Mouse (Mus musculus): Measurements from ENCODE around the gene Cwc27. TPM values are rescaled to one million over a fixed set of nuclear protein-coding genes. Genes with fewer than 3 reads are reported as not detected.

Cwc27 gene
- polyA plus RNA-seq, 1 experiment from 2014 or later, result 26.4 TPM

DNA sequence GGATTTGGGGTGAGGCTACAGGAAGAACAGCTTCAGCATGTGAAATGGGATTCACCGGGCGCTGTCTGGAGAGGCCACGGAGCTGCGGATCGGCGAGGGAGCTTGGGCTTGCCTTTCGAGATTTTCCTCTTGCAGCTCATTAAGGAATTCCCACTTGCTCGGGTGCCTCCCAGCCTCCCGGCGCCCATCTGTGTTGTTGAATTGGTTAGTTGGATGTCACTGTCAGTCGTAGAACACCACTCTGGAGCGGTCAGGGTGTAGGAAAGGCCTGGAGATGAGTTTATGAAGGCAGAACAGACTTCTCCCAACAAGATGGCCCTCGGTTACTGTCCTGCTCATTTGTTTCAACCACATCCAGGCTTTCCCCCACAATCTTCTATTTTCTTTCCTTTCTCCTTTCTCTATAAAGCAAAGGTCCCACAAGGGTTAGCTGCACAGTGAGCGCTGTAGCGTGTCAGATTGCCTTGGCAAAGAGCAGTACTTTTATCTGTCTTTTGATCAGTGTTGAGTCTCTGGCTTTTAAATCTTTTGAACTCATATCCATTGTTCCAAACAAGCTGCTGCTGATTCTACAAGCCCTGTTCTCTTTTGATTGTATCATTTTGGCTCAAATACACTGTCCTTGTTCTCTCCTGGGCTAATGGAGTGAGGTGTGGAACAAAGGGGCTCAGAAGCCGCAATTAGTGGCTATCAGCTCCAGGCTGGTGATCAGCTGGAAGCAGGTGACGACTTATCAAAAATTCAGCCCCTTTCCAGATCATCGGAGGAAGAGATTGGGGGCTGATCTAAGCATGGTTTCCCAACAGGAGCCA is 200.7 kb downstream of the Cwc27 start:
- no peak overlapping the region for H3K27ac ChIP-seq
- no peaks in the 10 kb centered on the region for H3K36me3 ChIP-seq
- ATAC-seq, result peak; percentile 68
- WGBS, result 45% methylated on average over 18 of the region's 18 CpGs
- no peak overlapping the region for H3K9ac ChIP-seq (replicated peaks)
- H3K27me3 ChIP-seq, result no peaks in the 10 kb centered on the region
- no peaks in the 10 kb centered on the region for H3K9me3 ChIP-seq
- H3K4me2 ChIP-seq (replicated peaks), result peak overlapping the region; percentile 17; the same call in 1 of the 2 replicates
- peaks cover 9% of the 10 kb centered on the region for H3K4me1 ChIP-seq (replicated peaks)
- no peak overlapping the region for H3K4me3 ChIP-seq (replicated peaks)

- no peaks in the 10 kb centered on the region for H3K9me3 ChIP-seq
- no peak overlapping the region for H3K9ac ChIP-seq (replicated peaks)
- no peak overlapping the region for H3K4me3 ChIP-seq (replicated peaks)
- ATAC-seq, result no peak
- no peaks in the 10 kb centered on the region for H3K36me3 ChIP-seq
- H3K4me2 ChIP-seq (replicated peaks), result no peak overlapping the region
- H3K27me3 ChIP-seq, result no peaks in the 10 kb centered on the region
- no peak overlapping the region for H3K27ac ChIP-seq
- 91% methylated on average over 7 of the region's 7 CpGs for WGBS
- H3K4me1 ChIP-seq (replicated peaks), result peaks cover 9% of the 10 kb centered on the region
Measured at GRCm38 (mm10) chr13:104615111-104615510, 201.8 kb downstream of the Cwc27 start.

DNA sequence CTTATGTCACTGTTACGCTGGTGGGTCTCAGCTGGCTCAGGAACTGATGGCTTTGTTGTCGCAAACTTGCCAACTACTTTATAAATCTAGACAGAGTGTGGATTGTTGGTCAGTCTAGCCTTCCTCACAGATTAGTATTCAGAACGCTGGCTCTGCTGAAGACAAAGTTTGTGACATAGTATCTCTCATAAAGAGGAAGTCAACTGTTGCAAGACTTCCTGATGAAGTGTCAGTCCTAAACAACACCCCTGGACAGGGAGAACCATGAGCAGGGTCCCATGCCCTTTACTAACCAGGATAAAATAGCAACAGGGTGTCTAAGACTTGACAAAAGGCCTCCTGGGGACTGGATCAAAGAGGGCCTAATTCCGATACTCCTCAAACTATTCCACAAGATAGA is 205.6 kb downstream of the Cwc27 start:
- Histone ChIP-seq H3K4me2 (replicated peaks) (no peak overlapping the region), H3K9ac (replicated peaks) (no peak overlapping the region), H3K27me3 (no peaks in the 10 kb centered on the region), H3K27ac (no peak overlapping the region), H3K4me3 (replicated peaks) (no peak overlapping the region), H3K4me1 (replicated peaks) (peaks cover 5% of the 10 kb centered on the region), H3K9me3 (no peaks in the 10 kb centered on the region), H3K36me3 (no peaks in the 10 kb centered on the region)
- ATAC-seq, result no peak
- 97% methylated on average over 4 of the region's 4 CpGs for WGBS

GRCm38 (mm10) chr13:104610210-104611111 is 206.5 kb downstream of the Cwc27 start:
- no peaks in the 10 kb centered on the region for H3K36me3 ChIP-seq
- H3K27me3 ChIP-seq, result no peaks in the 10 kb centered on the region
- 89% methylated on average over 22 of the region's 22 CpGs for WGBS
- no peak overlapping the region for H3K27ac ChIP-seq
- H3K4me2 ChIP-seq (replicated peaks), result no peak overlapping the region
- no peak overlapping the region for H3K9ac ChIP-seq (replicated peaks)
- ATAC-seq, result no peak
- no peaks in the 10 kb centered on the region for H3K4me1 ChIP-seq (replicated peaks)
- no peaks in the 10 kb centered on the region for H3K9me3 ChIP-seq
- no peak overlapping the region for H3K4me3 ChIP-seq (replicated peaks)

DNA sequence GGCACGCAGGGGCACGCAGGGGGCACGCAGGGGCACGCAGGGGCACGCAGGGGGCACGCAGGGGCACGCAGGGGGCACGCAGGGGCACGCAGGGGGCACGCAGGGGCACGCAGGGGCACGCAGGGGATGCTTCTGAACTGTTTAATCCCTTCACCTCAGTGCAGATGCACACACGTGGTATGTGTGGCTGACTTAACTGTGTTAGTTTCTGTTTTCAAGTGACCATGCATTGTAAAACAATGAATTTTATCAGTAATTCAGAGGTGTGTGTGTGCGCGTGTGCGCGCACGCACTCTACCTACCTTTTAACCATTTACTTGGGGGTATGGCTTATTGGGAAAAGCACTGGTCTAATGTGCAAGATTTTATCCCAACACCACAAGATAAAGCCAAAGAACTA is 208.4 kb downstream of the Cwc27 start:
- Histone ChIP-seq H3K36me3 (no peaks in the 10 kb centered on the region), H3K27ac (no peak overlapping the region), H3K4me3 (replicated peaks) (no peak overlapping the region), H3K9me3 (no peaks in the 10 kb centered on the region), H3K4me1 (replicated peaks) (no peaks in the 10 kb centered on the region), H3K9ac (replicated peaks) (no peak overlapping the region), H3K4me2 (replicated peaks) (no peak overlapping the region), H3K27me3 (no peaks in the 10 kb centered on the region)
- 87% methylated on average over 18 of the region's 18 CpGs for WGBS
- no peak for ATAC-seq

DNA sequence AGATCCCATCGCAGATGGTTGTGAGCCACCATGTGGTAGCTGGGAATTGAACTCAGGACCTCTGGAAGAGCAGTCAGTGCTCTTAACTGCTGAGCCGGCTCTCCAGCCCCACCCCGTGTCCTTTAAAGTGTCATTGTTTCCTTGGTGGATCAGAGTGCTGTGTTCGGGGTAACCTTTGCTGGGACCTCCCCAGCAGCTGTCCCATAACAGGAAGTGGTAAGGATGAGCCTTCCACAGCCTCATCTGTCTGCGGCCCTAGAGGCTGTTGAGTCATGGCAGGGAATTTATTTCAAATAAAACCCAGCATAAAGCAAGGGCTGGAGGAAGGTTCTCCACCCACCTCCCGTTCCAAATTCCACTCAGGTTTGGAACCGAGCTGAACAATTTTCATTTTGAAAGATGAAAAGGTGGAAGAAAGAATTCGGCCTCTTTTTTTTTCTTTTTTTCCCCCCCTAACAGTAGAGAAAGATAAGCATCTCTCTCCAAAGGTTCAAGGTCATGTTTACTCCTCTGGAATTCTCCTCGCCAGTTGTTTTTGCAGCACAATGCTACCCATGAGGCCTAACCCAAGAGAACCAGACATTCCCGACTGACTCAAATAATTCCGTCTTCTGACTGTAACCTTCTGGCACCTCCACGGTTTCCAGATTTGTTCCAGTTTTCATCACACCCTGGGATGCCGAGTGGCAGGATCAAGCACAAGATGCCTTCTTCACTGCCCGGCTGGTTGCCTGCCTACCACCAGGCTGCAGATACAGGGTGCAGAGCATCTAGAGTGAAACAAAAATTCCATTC is 210.0 kb downstream of the Cwc27 start:
- no peaks in the 10 kb centered on the region for H3K9me3 ChIP-seq
- H3K27me3 ChIP-seq, result no peaks in the 10 kb centered on the region
- H3K4me1 ChIP-seq (replicated peaks), result no peaks in the 10 kb centered on the region
- H3K27ac ChIP-seq, result no peak overlapping the region
- no peak overlapping the region for H3K9ac ChIP-seq (replicated peaks)
- no peak for ATAC-seq
- H3K4me2 ChIP-seq (replicated peaks), result no peak overlapping the region
- no peak overlapping the region for H3K4me3 ChIP-seq (replicated peaks)
- 83% methylated on average over 14 of the region's 14 CpGs for WGBS
- H3K36me3 ChIP-seq, result no peaks in the 10 kb centered on the region

GRCm38 (mm10) chr13:104605111-104605510 is 211.8 kb downstream of the Cwc27 start:
- Histone ChIP-seq H3K36me3 (no peaks in the 10 kb centered on the region), H3K27me3 (no peaks in the 10 kb centered on the region), H3K9me3 (no peaks in the 10 kb centered on the region), H3K4me3 (replicated peaks) (no peak overlapping the region), H3K4me2 (replicated peaks) (no peak overlapping the region), H3K4me1 (replicated peaks) (no peaks in the 10 kb centered on the region), H3K9ac (replicated peaks) (no peak overlapping the region), H3K27ac (no peak overlapping the region)
- ATAC-seq, result no peak
- WGBS, result 92% methylated on average over 2 of the region's 2 CpGs

DNA sequence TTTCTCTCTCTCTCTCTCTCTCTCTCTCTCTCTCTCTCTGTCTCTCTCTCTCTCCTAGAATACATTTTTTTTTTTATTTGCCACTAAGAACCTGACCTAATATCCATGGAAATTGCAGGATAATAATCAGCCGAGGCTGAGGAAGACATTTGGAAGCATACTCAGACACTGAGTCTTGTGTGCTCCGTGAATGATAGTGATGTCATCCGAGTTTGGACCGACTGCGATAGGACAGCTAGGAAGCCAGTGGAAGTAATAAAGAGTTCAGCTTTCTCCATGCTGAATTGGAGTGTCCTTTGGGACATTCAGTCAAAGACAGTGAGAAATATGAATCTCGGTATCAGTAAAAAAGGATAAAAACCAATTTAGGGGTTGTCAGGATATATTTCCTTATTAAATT is 214.7 kb downstream of the Cwc27 start:
- H3K27me3 ChIP-seq, result no peaks in the 10 kb centered on the region
- no peak for ATAC-seq
- no peak overlapping the region for H3K4me3 ChIP-seq (replicated peaks)
- H3K4me1 ChIP-seq (replicated peaks), result no peaks in the 10 kb centered on the region
- WGBS, result 83% methylated on average over 6 of the region's 6 CpGs
- H3K9me3 ChIP-seq, result no peaks in the 10 kb centered on the region
- no peak overlapping the region for H3K27ac ChIP-seq
- no peak overlapping the region for H3K4me2 ChIP-seq (replicated peaks)
- no peaks in the 10 kb centered on the region for H3K36me3 ChIP-seq
- H3K9ac ChIP-seq (replicated peaks), result no peak overlapping the region

- H3K27me3 ChIP-seq, result no peaks in the 10 kb centered on the region
- H3K4me1 ChIP-seq (replicated peaks), result no peaks in the 10 kb centered on the region
- H3K9ac ChIP-seq (replicated peaks), result no peak overlapping the region
- H3K36me3 ChIP-seq, result no peaks in the 10 kb centered on the region
- no peak overlapping the region for H3K27ac ChIP-seq
- no peak overlapping the region for H3K4me2 ChIP-seq (replicated peaks)
- H3K4me3 ChIP-seq (replicated peaks), result no peak overlapping the region
- no peaks in the 10 kb centered on the region for H3K9me3 ChIP-seq
- no peak for ATAC-seq
- 96% methylated on average over 3 of the region's 3 CpGs for WGBS
Measured at GRCm38 (mm10) chr13:104601783-104602182, 215.2 kb downstream of the Cwc27 start.

GRCm38 (mm10) chr13:104596199-104596598 is 220.7 kb downstream of the Cwc27 start:
- Histone ChIP-seq H3K9ac (replicated peaks) (no peak overlapping the region), H3K27ac (no peak overlapping the region), H3K9me3 (no peaks in the 10 kb centered on the region), H3K27me3 (no peaks in the 10 kb centered on the region), H3K36me3 (no peaks in the 10 kb centered on the region), H3K4me3 (replicated peaks) (no peak overlapping the region), H3K4me1 (replicated peaks) (no peaks in the 10 kb centered on the region), H3K4me2 (replicated peaks) (no peak overlapping the region)
- no peak for ATAC-seq
- WGBS, result 89% methylated on average over 4 of the region's 4 CpGs

DNA sequence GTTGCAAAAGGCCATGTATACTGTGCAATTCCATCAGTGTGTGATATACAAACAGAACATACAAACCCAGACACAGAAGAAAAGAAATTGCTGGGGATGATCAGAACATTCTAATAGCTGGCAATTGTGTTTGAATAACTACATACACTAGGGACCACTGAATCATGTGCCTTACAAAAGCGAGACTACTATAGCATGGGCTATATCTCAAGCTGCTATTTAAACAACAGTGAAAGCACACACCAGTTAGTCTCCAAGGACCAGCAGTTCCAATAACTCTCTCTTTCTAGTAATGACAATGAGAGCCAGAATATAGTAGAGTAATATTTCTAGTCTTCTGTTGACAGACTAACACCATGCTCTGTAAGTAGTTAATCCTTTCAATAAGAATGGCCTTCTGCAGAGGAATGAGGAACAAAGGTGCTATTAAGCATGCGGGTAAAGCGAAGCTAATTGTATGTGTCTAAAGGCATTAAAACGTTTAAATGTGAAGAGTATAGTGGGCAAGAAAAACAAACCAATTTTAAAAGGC is 222.1 kb downstream of the Cwc27 start:
- no peak overlapping the region for H3K4me2 ChIP-seq (replicated peaks)
- no peaks in the 10 kb centered on the region for H3K36me3 ChIP-seq
- ATAC-seq, result 0 out of 2 replicates have a peak, but pooled peaks have one; percentile 47
- 33% methylated on average over 4 of the region's 4 CpGs for WGBS
- no peaks in the 10 kb centered on the region for H3K9me3 ChIP-seq
- no peak overlapping the region for H3K27ac ChIP-seq
- H3K4me1 ChIP-seq (replicated peaks), result no peaks in the 10 kb centered on the region; the same call in 1 of the 2 replicates
- no peak overlapping the region for H3K4me3 ChIP-seq (replicated peaks)
- H3K27me3 ChIP-seq, result no peaks in the 10 kb centered on the region
- no peak overlapping the region for H3K9ac ChIP-seq (replicated peaks)
